Mouse (Mus musculus) G1E (cell line): Measurements from ENCODE around the gene Sf3b6. TPM values are rescaled to one million over a fixed set of nuclear protein-coding genes. Genes with fewer than 3 reads are reported as not detected.

Source experiments
- ATAC-seq: 2 replicates; pipeline ENCODE4 v1.8.0; 2016; ENCODE audit warnings: mild to moderate bottlenecking; ENCODE audit not compliant: insufficient number of reproducible peaks, poor library complexity, low FRiP score, severe bottlenecking; ENCODE audit errors: extremely low read depth
- DNase-seq: peaks from one replicate; pipeline ENCODE4 v3.0.0; 2012; ENCODE audit warnings: low spot score
- H3K27me3 ChIP-seq: 2 replicates; pipeline ENCODE4 v1.6.1; 2012; ENCODE audit warnings: mild to moderate bottlenecking, low read length, inconsistent platforms; ENCODE audit not compliant: insufficient read depth
- H3K36me3 ChIP-seq: replicated peaks from 2 replicates; pipeline ENCODE3; 2012; ENCODE audit warnings: mild to moderate bottlenecking, inconsistent platforms
- H3K4me1 ChIP-seq: 2 replicates; pipeline ENCODE4 v1.6.1; 2012; ENCODE audit warnings: low read depth, low read length, inconsistent platforms, mixed read lengths; ENCODE audit not compliant: insufficient read depth
- H3K4me3 ChIP-seq: 2 replicates; pipeline ENCODE4 v1.5.1; 2012; ENCODE audit warnings: low read depth, mild to moderate bottlenecking, inconsistent platforms, low read length, moderate library complexity, mixed read lengths
- H3K9me3 ChIP-seq: replicated peaks from 2 replicates; pipeline ENCODE4 v1.6.1; 2012; ENCODE audit warnings: inconsistent platforms
- CTCF ChIP-seq: IDR thresholded peaks from 2 replicates; pipeline ENCODE4 v1.5.1; 2012; ENCODE audit warnings: low read depth, low read length, inconsistent platforms, mixed read lengths
- GATA1 ChIP-seq: IDR thresholded peaks from 2 replicates; pipeline ENCODE4 v1.6.1; 2012; ENCODE audit warnings: borderline replicate concordance, low read length, inconsistent platforms, mixed read lengths
- GATA2 ChIP-seq: IDR thresholded peaks from 2 replicates; pipeline ENCODE4 v1.6.1; 2012; ENCODE audit warnings: low read depth, low read length, inconsistent platforms, borderline replicate concordance
- POLR2AphosphoS5 ChIP-seq: IDR thresholded peaks from 2 replicates; pipeline ENCODE4 v1.6.1; 2012; ENCODE audit warnings: low read depth, low read length, inconsistent platforms; ENCODE audit not compliant: insufficient replicate concordance
- TAL1 ChIP-seq: conservative IDR thresholded peaks from 2 replicates; pipeline ENCODE4 v1.6.1; 2012; ENCODE audit warnings: low read depth, low read length, inconsistent platforms, mixed read lengths
- polyA plus RNA-seq: library from polyadenylated mRNA; stranded (reverse); fragments of >175 nt; gene quantifications from 2 replicates; pipeline ENCODE4 v1.2.3, GENCODE M21; 2012
- total RNA-seq, 2 experiments: library from RNA; stranded (forward) in 1 of 2; stranded (reverse) in 1 of 2; fragments of 200-1000 nt in 1 of 2; fragments of >200 nt in 1 of 2; fragmentation: Nextera tagmentation in 1 of 2; gene quantifications; 2 replicates each; pipeline ENCODE4 v1.2.3; 2014 to 2017

Sf3b6 gene
- total RNA-seq (2014; fragmentation: Nextera tagmentation) (44.4 and 65.1 TPM in 2 replicates), total RNA-seq (2017) (185 and 193 TPM in 2 replicates), polyA plus RNA-seq (6.1 and 8.2 TPM in 2 replicates)

- TF ChIP-seq POLR2AphosphoS5 (no peak), TAL1 (no peak), GATA2 (no peak), CTCF (no peak), GATA1 (no peak)
- ATAC-seq, result peak; percentile 97
- peak; percentile 89 for DNase-seq
- peak within 1 kb of the TSS; percentile 89 for H3K4me3 ChIP-seq
- H3K9me3 ChIP-seq, result no peaks in the 10 kb centered on the region
- peaks cover 13% of the 10 kb centered on the region for H3K27me3 ChIP-seq
- H3K4me1 ChIP-seq, result peaks cover 23% of the 10 kb centered on the region
- peaks cover 35% of the 10 kb centered on the region for H3K36me3 ChIP-seq
These were observed at the start of gene Sf3b6 for GRCm38 (mm10) chr12:4817361-4818101. Gene Sf3b6 (plus strand): TSS chr12:4817544.

- peaks cover 9% of the 10 kb centered on the region for H3K9me3 ChIP-seq
- peaks cover 7% of the 10 kb centered on the region for H3K27me3 ChIP-seq
- DNase-seq (no peak), ATAC-seq (no peak)
- peak within 1 kb of the TSS; percentile 19; the same call in 1 of the 2 replicates for H3K4me3 ChIP-seq
- no peaks in the 10 kb centered on the region for H3K36me3 ChIP-seq
- TF ChIP-seq CTCF, result no peak
- TF ChIP-seq GATA2, result no peak
- TF ChIP-seq POLR2AphosphoS5, result no peak
- H3K4me1 ChIP-seq, result no peaks in the 10 kb centered on the region
These were observed 48.6 kb upstream of the Sf3b6 start, which contains the start of the genes Pfn4 and Fam228b for GRCm38 (mm10) chr12:4768492-4769332. Gene Pfn4 (plus strand): TSS chr12:4769022. Gene Fam228b (minus strand): TSS chr12:4769267.

GRCm38 (mm10) chr12:4769333-4769723 lies 48.0 kb upstream of the Sf3b6 start:
- Histone ChIP-seq H3K4me3 (no peak overlapping the region), H3K4me1 (no peaks in the 10 kb centered on the region), H3K27me3 (peaks cover 7% of the 10 kb centered on the region), H3K9me3 (peaks cover 9% of the 10 kb centered on the region), H3K36me3 (no peaks in the 10 kb centered on the region)
- ATAC-seq, result no peak
- no peak for DNase-seq
- TF ChIP-seq GATA2 (no peak), POLR2AphosphoS5 (no peak), TAL1 (no peak)

GRCm38 (mm10) chr12:4774895-4775587 lies 42.3 kb upstream of the Sf3b6 start:
- TF ChIP-seq GATA2, result no peak
- TF ChIP-seq TAL1, result no peak
- no peak for TF ChIP-seq POLR2AphosphoS5
- TF ChIP-seq CTCF, result no peak
- no peak for TF ChIP-seq GATA1
- DNase-seq, result no peak
- Histone ChIP-seq H3K9me3 (no peaks in the 10 kb centered on the region), H3K4me3 (no peak overlapping the region), H3K4me1 (no peaks in the 10 kb centered on the region), H3K36me3 (no peaks in the 10 kb centered on the region), H3K27me3 (peaks cover 7% of the 10 kb centered on the region; the same call in 1 of the 2 replicates)
- no peak for ATAC-seq

- DNase-seq, result no peak
- Histone ChIP-seq H3K9me3 (no peaks in the 10 kb centered on the region), H3K36me3 (no peaks in the 10 kb centered on the region), H3K4me1 (no peaks in the 10 kb centered on the region), H3K27me3 (peaks cover 7% of the 10 kb centered on the region; the same call in 1 of the 2 replicates), H3K4me3 (no peak overlapping the region)
- ATAC-seq, result no peak
- TF ChIP-seq POLR2AphosphoS5 (no peak), GATA2 (no peak), CTCF (no peak), TAL1 (no peak), GATA1 (no peak)
These were observed 41.8 kb upstream of the Sf3b6 start for GRCm38 (mm10) chr12:4775588-4775949.

GRCm38 (mm10) chr12:4777734-4778133 lies 39.6 kb upstream of the Sf3b6 start:
- no peaks in the 10 kb centered on the region for H3K36me3 ChIP-seq

More at GRCm38 (mm10) chr12:4777734-4778133, 39.6 kb upstream of the Sf3b6 start:
- ATAC-seq (no peak), DNase-seq (no peak)
- Histone ChIP-seq H3K4me1 (no peaks in the 10 kb centered on the region), H3K9me3 (no peaks in the 10 kb centered on the region), H3K27me3 (peaks cover 7% of the 10 kb centered on the region; the same call in 1 of the 2 replicates), H3K4me3 (no peak overlapping the region)
- no peak for TF ChIP-seq CTCF
- TF ChIP-seq GATA1, result no peak
- TF ChIP-seq POLR2AphosphoS5, result no peak
- TF ChIP-seq GATA2, result no peak
- no peak for TF ChIP-seq TAL1
